Mouse (Mus musculus): Measurements from ENCODE around the gene Fam126a. TPM values are rescaled to one million over a fixed set of nuclear protein-coding genes. Genes with fewer than 3 reads are reported as not detected.

The Fam126a gene
- total and polyA plus RNA-seq, 3 experiments, result 19.6 to 32.6 (median 22.6) TPM

DNA sequence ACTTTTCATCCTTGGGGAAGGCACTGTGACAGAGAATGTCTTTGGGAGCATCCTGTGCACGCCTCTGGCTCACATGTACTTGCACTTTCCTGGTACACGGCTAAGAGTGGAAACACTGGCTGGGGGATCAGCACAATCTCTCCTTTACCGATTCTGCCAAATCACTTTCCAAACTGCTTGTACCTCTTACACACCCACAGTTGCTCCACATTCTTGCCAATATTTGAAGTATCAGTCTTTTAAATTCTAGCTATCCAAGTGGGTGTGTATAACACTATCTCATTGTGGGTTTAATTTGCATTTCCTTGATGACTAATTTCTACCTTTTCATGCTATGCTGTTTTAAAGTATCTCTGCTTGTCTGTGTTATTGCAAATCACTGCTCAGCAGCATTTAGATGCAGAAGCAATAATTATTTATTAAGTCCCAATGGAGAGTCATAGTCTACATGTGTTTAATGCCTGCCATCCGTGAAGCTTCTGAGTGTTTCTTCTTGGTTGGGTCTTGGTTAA, 10.9 kb upstream of the Fam126a start:
- Histone ChIP-seq H3K36me3 (replicated peaks in 1 of 2; ENCODE audit: control insufficient read depth in 1 of 2, insufficient read depth in 1 of 2, low read length in 1 of 2) (no peaks in the 10 kb centered on the region), H3K27me3 (replicated peaks) (no peaks in the 10 kb centered on the region), H3K4me2 (ENCODE audit: insufficient read depth, low read depth, poor library complexity, severe bottlenecking) (0 out of 2 replicates have a peak overlapping the region, but pooled peaks have one; percentile 19), H3K27ac (ENCODE audit: insufficient read depth, low read depth) (no peak overlapping the region), H3K9me3 (replicated peaks; ENCODE audit: low read length) (no peaks in the 10 kb centered on the region), H3K4me3 (replicated peaks in 1 of 3; ENCODE audit: low read depth in 2 of 3, low read length in 2 of 3, poor library complexity in 1 of 3) (no peak overlapping the region), H3K9ac (ENCODE audit: insufficient read depth, low read depth) (no peak overlapping the region), H3K79me2 (replicated peaks; ENCODE audit: control insufficient read depth, extremely low read depth, insufficient read depth, poor library complexity, severe bottlenecking) (no peaks in the 10 kb centered on the region), H3K4me1 (ENCODE audit: control insufficient read depth in 1 of 2, insufficient read depth in 2 of 2) (peaks cover 18 to 61% of the 10 kb centered on the region in 2 experiments)
- TF ChIP-seq TBP (conservative IDR thresholded peaks at IDR 0.05; ENCODE audit: low read depth, low read length) (no peak), EP300 (IDR thresholded peaks at IDR 0.05; ENCODE audit: low read length) (peak; percentile 80), ETS1 (conservative IDR thresholded peaks at IDR 0.05; ENCODE audit: low read depth, low read length) (no peak), GABPA (IDR thresholded peaks at IDR 0.05; ENCODE audit: insufficient replicate concordance, low read depth, low read length) (no peak), MAZ (IDR thresholded peaks at IDR 0.05; ENCODE audit: low read depth, low read length) (no peak), KAT2A (IDR thresholded peaks at IDR 0.05; ENCODE audit: insufficient replicate concordance, low read length) (no peak), PAX5 (IDR thresholded peaks at IDR 0.05; ENCODE audit: low read length) (no peak), JUN (IDR thresholded peaks at IDR 0.05; ENCODE audit: insufficient read depth, low read depth, low read length) (peak; percentile 77), USF1 (IDR thresholded peaks at IDR 0.05; ENCODE audit: low read depth, low read length) (no peak), ZNF384 (IDR thresholded peaks at IDR 0.05; ENCODE audit: low read depth, low read length) (no peak), CHD1 (IDR thresholded peaks at IDR 0.05; ENCODE audit: low read depth, low read length) (no peak), SIN3A (IDR thresholded peaks at IDR 0.05; ENCODE audit: low read length) (no peak), POLR2AphosphoS2 (IDR thresholded peaks at IDR 0.05; ENCODE audit: low read depth, low read length) (no peak), ZMIZ1 (IDR thresholded peaks at IDR 0.05; ENCODE audit: low read depth, low read length) (no peak), NRF1 (IDR thresholded peaks at IDR 0.05; ENCODE audit: low read depth, low read length) (no peak), JUND (conservative IDR thresholded peaks at IDR 0.05; ENCODE audit: low read depth, low read length) (peak; percentile 84), NELFE (IDR thresholded peaks at IDR 0.05; ENCODE audit: low read depth, low read length) (no peak), E2F4 (IDR thresholded peaks at IDR 0.05; ENCODE audit: insufficient replicate concordance, low read depth, low read length) (no peak), SMC3 (IDR thresholded peaks at IDR 0.05; ENCODE audit: low read depth, low read length) (no peak), USF2 (conservative IDR thresholded peaks at IDR 0.05; ENCODE audit: low read depth, low read length) (no peak), RCOR1 (conservative IDR thresholded peaks at IDR 0.05; ENCODE audit: low read depth, low read length) (no peak), BHLHE40 (IDR thresholded peaks at IDR 0.05; ENCODE audit: low read depth, low read length) (no peak; the same call in 1 of the 2 replicates), ZC3H11A (IDR thresholded peaks at IDR 0.05; ENCODE audit: low read depth, low read length) (no peak), TCF12 (IDR thresholded peaks at IDR 0.05; ENCODE audit: low read depth, low read length) (no peak), UBTF (IDR thresholded peaks at IDR 0.05; ENCODE audit: low read depth, low read length) (no peak), MAX (IDR thresholded peaks at IDR 0.05; ENCODE audit: low read length) (no peak), IRF4 (IDR thresholded peaks at IDR 0.05; ENCODE audit: low read depth, low read length) (peak; percentile 83), CHD2 (IDR thresholded peaks at IDR 0.05; ENCODE audit: low read length) (no peak), MYC (IDR thresholded peaks at IDR 0.05; ENCODE audit: low read depth, low read length) (no peak), MEF2A (IDR thresholded peaks at IDR 0.05; ENCODE audit: borderline replicate concordance, low read depth, low read length) (no peak), ELF1 (IDR thresholded peaks at IDR 0.05; ENCODE audit: low read depth, low read length) (no peak), ZKSCAN1 (IDR thresholded peaks at IDR 0.05; ENCODE audit: borderline replicate concordance, low read depth, low read length) (no peak)
- in situ Hi-C loops (cut with MboI; ENCODE audit: low pct_ligation_motif_present, low pct_unique_long_range_greater_than_20kb, low sequenced_read_pairs) (no loop called here), dilution Hi-C loops (cut with MboI; ENCODE audit: extremely low pct_ligation_motif_present, extremely low pct_unique_long_range_greater_than_20kb, low sequenced_read_pairs) (no loop called here)
- no peak for DNase-seq (ENCODE audit: extremely low read depth)
